Mouse (Mus musculus) adrenal gland, postnatal 10 days (tissue): ENCODE data around the gene Med6. TPM values are rescaled to one million over a fixed set of nuclear protein-coding genes. Genes with fewer than 3 reads are reported as not detected.

Source experiments
- DNase-seq: peaks from one replicate; pipeline ENCODE4 v3.0.0; 2021; ENCODE audit warnings: mixed read lengths
- long read RNA-seq, 2 experiments: library from polyadenylated mRNA; stranded (forward); transcript quantifications; one replicate each; pipeline ENCODE4 v2.0.0; 2021
- total RNA-seq, 2 experiments: library from RNA; stranded (reverse); gene quantifications; 2 replicates each; pipeline ENCODE4 v1.2.3; 2021

The Med6 gene
- total RNA-seq, result 10 to 100 TPM; 25.0 to 25.9 TPM
- long read RNA-seq, experiment 1, transcript Med6-204 (8 exons, 1,059 nt), result major isoform, 19 of 22 reads
- long read RNA-seq, experiment 1, partial matches to known transcripts, result 1 of 22 reads
- long read RNA-seq, experiment 1, other reads (novel, unspliced or antisense), result 2 of 22 reads
- long read RNA-seq, experiment 2, transcript Med6-204 (8 exons, 1,059 nt), result major isoform, 17 of 17 reads
- long read RNA-seq, experiment 2, partial matches to known transcripts, result 0 of 17 reads
- long read RNA-seq, experiment 2, other reads (novel, unspliced or antisense), result 0 of 17 reads

GRCm38 (mm10) chr12:81594902-81595671 is at the start of gene Med6:
Gene Med6, minus strand, starts transcription at chr12:81595008.
- DNase-seq, result peak; percentile 93

- no peak for DNase-seq
Measured at GRCm38 (mm10) chr12:81642361-81643082, 47.7 kb upstream of the Med6 start.

- no peak for DNase-seq
Measured at GRCm38 (mm10) chr12:81640656-81641055, 45.8 kb upstream of the Med6 start.

GRCm38 (mm10) chr12:81633246-81633645 is 38.4 kb upstream of the Med6 start:
- no peak for DNase-seq

GRCm38 (mm10) chr12:81631661-81632401 is 37.0 kb upstream of the Med6 start:
- DNase-seq, result peak; percentile 14

- peak; percentile 60 for DNase-seq
Measured at GRCm38 (mm10) chr12:81630915-81631660, 36.3 kb upstream of the Med6 start, which contains the start of gene Ttc9. Gene Ttc9, plus strand, starts transcription at chr12:81631249.

- DNase-seq, result peak; percentile 12
Measured at GRCm38 (mm10) chr12:81630520-81630914, 35.7 kb upstream of the Med6 start.

GRCm38 (mm10) chr12:81628091-81628490 is 33.3 kb upstream of the Med6 start:
- DNase-seq, result no peak

- no peak for DNase-seq
Measured at GRCm38 (mm10) chr12:81627426-81627825, 32.6 kb upstream of the Med6 start.

- no peak for DNase-seq
Measured at GRCm38 (mm10) chr12:81626226-81626861, 31.5 kb upstream of the Med6 start.

- DNase-seq, result no peak
Measured at GRCm38 (mm10) chr12:81623377-81623776, 28.6 kb upstream of the Med6 start.

- DNase-seq, result peak; percentile 81
Measured at GRCm38 (mm10) chr12:81619302-81619701, 24.5 kb upstream of the Med6 start.

- no peak for DNase-seq
Measured at GRCm38 (mm10) chr12:81616980-81617379, 22.2 kb upstream of the Med6 start.

GRCm38 (mm10) chr12:81615807-81616206 is 21.0 kb upstream of the Med6 start:
- no peak for DNase-seq

- DNase-seq, result no peak
Measured at GRCm38 (mm10) chr12:81609445-81609844, 14.6 kb upstream of the Med6 start.

- DNase-seq, result no peak
Measured at GRCm38 (mm10) chr12:81604995-81605784, 10.4 kb upstream of the Med6 start.

GRCm38 (mm10) chr12:81596547-81597262 is 1.9 kb upstream of the Med6 start:
- no peak for DNase-seq

GRCm38 (mm10) chr12:81568374-81568773 is 26.4 kb downstream of the Med6 start, which contains the start of gene Adam21:
Gene Adam21, minus strand, starts transcription at chr12:81568474.
- DNase-seq, result no peak

GRCm38 (mm10) chr12:81567931-81568330 is 26.9 kb downstream of the Med6 start:
- DNase-seq, result no peak
